Mouse (Mus musculus): Measurements from ENCODE around the gene Gm10160.

DNA sequence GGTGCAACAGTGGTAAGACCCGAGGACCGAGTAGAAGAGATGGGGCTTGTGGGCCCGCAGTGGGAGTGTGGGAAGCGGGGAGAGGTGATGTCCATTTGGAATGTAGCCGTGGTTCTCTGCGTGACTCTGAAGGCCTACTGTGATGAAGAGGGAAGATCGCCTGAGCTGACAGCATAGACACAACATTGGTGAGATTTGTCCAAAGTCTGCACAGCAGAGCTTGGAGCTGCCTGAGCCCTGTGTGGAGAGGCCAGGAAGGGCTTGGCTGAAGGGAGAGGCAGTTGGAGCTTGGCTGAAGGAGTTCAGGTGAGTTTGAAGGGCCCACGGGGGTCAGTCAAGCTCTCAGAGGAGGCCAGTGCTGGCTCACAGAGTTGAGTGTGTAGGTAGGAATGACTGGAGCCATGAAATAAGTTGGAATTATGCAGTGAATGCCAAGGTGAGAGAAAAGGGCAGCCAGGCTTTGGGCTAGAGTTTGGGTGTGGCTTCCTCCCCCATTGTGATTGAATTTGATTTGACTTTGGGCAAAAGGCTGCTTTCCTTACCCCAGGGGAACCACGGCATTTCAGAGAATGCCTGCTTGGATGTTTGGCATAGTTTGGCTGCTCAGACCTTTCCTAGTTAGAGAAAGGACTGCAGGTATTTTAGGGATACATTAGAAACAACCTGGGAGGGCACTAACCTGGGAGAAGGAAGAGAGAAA lies 11.8 kb upstream of the Gm10160 start:
- TF ChIP-seq CTCF (IDR thresholded peaks at IDR 0.05; ENCODE audit: borderline replicate concordance, extremely low read depth, insufficient read depth, insufficient read length) (no peak), POLR2A (IDR thresholded peaks at IDR 0.05; ENCODE audit: borderline replicate concordance, extremely low read depth, insufficient read depth, insufficient read length, poor library complexity, severe bottlenecking) (no peak)
